Comparison of ENCODE assay signal across 8 mouse cellular contexts in genomic region chr6:113624989-113625770, GRCm38 (mm10). TPM values are rescaled to one million over a fixed set of nuclear protein-coding genes. Genes with fewer than 3 reads are reported as not detected.
A peak's percentile ranks its signal among the peaks of the same experiment; 100 is the strongest.
DNase-seq lines count a peak whose midpoint lies in the region; ATAC-seq lines count a peak whose summit lies in the region.
"Had no signal": no experiment of that assay in that cellular context is flagged by ENCODE, and none has a peak within 500 bp of the region (broad histone marks: within the 10 kb centered on the region; RNA-seq: fewer than 3 reads in every experiment).

No protein-coding gene starts in this region.

- H3K9ac ChIP-seq in hindbrain, embryonic 16.5 days (ENCODE audit: low read depth, low read length) = peak overlapping the region; percentile 82

- peaks cover 12% of the 10 kb centered on the region for H3K4me1 ChIP-seq in hindbrain, embryonic 16.5 days (ENCODE audit: control insufficient read depth, insufficient read depth, low read depth, low read length)

- H3K4me2 ChIP-seq in hindbrain, embryonic 16.5 days (ENCODE audit: low read length) = peak overlapping the region; percentile 83

- peaks cover 8% of the 10 kb centered on the region; the same call in 1 of the 2 replicates for H3K36me3 ChIP-seq in hindbrain, embryonic 16.5 days (ENCODE audit: control insufficient read depth, insufficient read depth, low read length)

- 0 out of 2 replicates have a peak, but pooled peaks have one; percentile 7 for ATAC-seq in common myeloid progenitor, adult 5-6 weeks (replicated peaks; ENCODE audit: low read depth, poor library complexity, severe bottlenecking)
- no peak for ATAC-seq in hindbrain, embryonic 16.5 days
- ATAC-seq in megakaryocyte, adult 5-6 weeks (ENCODE audit: poor library complexity, severe bottlenecking) = 0 out of 2 replicates have a peak, but pooled peaks have one; percentile 13

- H3K27me3 ChIP-seq in hindbrain, embryonic 16.5 days (replicated peaks; ENCODE audit: control insufficient read depth, insufficient read depth, low read length) = no peaks in the 10 kb centered on the region

- 29% methylated on average over 5 of the region's 5 CpGs for WGBS in hindbrain, embryonic 16.5 days

- DNase-seq in right cerebral cortex, postnatal 10 days (ENCODE audit: low spot score in 2 of 2) = peak; percentile 56 to 63
- DNase-seq in right cerebral cortex, adult 2 months (ENCODE audit: low spot score in 2 of 2) = no peak
- DNase-seq in embryo, embryonic 9.5 days (ENCODE audit: extremely low spot score) = no peak
- DNase-seq in urinary bladder, adult 18-20 months (ENCODE audit: low spot score in 2 of 2) = no peak

- H3K9me3 ChIP-seq in hindbrain, embryonic 16.5 days (ENCODE audit: control insufficient read depth, low read length) = no peaks in the 10 kb centered on the region

- no peak overlapping the region for H3K27ac ChIP-seq in hindbrain, embryonic 16.5 days (ENCODE audit: low read depth, low read length)

- peak overlapping the region; percentile 85 for H3K4me3 ChIP-seq in hindbrain, embryonic 16.5 days (ENCODE audit: low read length)

RNA-seq across cellular contexts. Expression of gene Vhl, which starts 1.4 kb away (rescaled TPM):
- total RNA-seq in common myeloid progenitor, adult 5-6 weeks (2017) = 10.6 and 15.9 TPM in 2 replicates
- 73.0 and 74.5 TPM in 2 replicates for polyA plus RNA-seq in hindbrain, embryonic 16.5 days (2015; fragmentation: Nextera tagmentation; extraction: Ambion mirVana)
- 38.3 and 39.8 TPM in 2 replicates for total RNA-seq in megakaryocyte, adult 5-6 weeks (2015)
- total RNA-seq in megakaryocyte, adult 5-6 weeks (2017) = 24.1 and 28.0 TPM in 2 replicates

RNA-seq across cellular contexts. Expression of gene Irak2, which starts 13.1 kb away (rescaled TPM):
- 10.8 and 21.1 TPM in 2 replicates for total RNA-seq in common myeloid progenitor, adult 5-6 weeks (2017)
- polyA plus RNA-seq in hindbrain, embryonic 16.5 days (2015; fragmentation: Nextera tagmentation; extraction: Ambion mirVana) = 2.6 and 2.8 TPM in 2 replicates
- 22.5 and 25.3 TPM in 2 replicates for total RNA-seq in megakaryocyte, adult 5-6 weeks (2015)
- total RNA-seq in megakaryocyte, adult 5-6 weeks (2017) = 63.1 and 83.2 TPM in 2 replicates

RNA-seq across cellular contexts. Expression of gene Brk1, which starts 20.6 kb away (rescaled TPM):
- 115 and 131 TPM in 2 replicates for total RNA-seq in common myeloid progenitor, adult 5-6 weeks (2017)
- 246 and 270 TPM in 2 replicates for polyA plus RNA-seq in hindbrain, embryonic 16.5 days (2015; fragmentation: Nextera tagmentation; extraction: Ambion mirVana)
- 364 and 398 TPM in 2 replicates for total RNA-seq in megakaryocyte, adult 5-6 weeks (2015)
- 185 and 211 TPM in 2 replicates for total RNA-seq in megakaryocyte, adult 5-6 weeks (2017)

RNA-seq across cellular contexts. Expression of gene Fancd2os, which starts 24.7 kb away (rescaled TPM):
- 1.7 TPM in 1 of 2 replicates, not detected in the other for total RNA-seq in common myeloid progenitor, adult 5-6 weeks (2017)
- 0.21 and 0.22 TPM in 2 replicates for polyA plus RNA-seq in hindbrain, embryonic 16.5 days (2015; fragmentation: Nextera tagmentation; extraction: Ambion mirVana)
- total RNA-seq in megakaryocyte, adult 5-6 weeks (2015) = 0.18 TPM in 1 of 2 replicates, not detected in the other
- total RNA-seq in megakaryocyte, adult 5-6 weeks (2017) = not detected in 2 replicates
- polyA plus RNA-seq: gonadal fat pad, adult 2 months had no signal

Comparison
In these comparisons a context has a peak if more than half of its experiments do, and no peak if none do; other contexts are left out.
1. DNase-seq: peak in right cerebral cortex, postnatal 10 days (2 of 2); none in right cerebral cortex, adult 2 months (0 of 2), embryo, embryonic 9.5 days (single experiment) and urinary bladder, adult 18-20 months (0 of 2).